Comparison of ENCODE assay signal across 15 mouse cellular contexts in genomic region chr6:28957486-28957885, GRCm38 (mm10).
"Had no signal": no experiment of that assay in that cellular context is flagged by ENCODE, and none has a peak within 500 bp of the region (broad histone marks: within the 10 kb centered on the region; RNA-seq: fewer than 3 reads in every experiment).

No protein-coding gene starts in this region.

- H3K9me3 ChIP-seq: midbrain, embryonic 13.5 days; midbrain, embryonic 15.5 days; neural tube, embryonic 12.5 days; stomach, embryonic 15.5 days had no signal

- H3K27ac ChIP-seq: macrophage; midbrain, embryonic 13.5 days; midbrain, embryonic 15.5 days; neural tube, embryonic 12.5 days; stomach, embryonic 15.5 days; stomach, postnatal 0 days had no signal

- DNase-seq: lung, adult 18-20 months; lung, embryonic 14.5 days; lung, postnatal 10 days; right cerebral cortex, postnatal 14 days; thymus, adult 2 months; thymus, postnatal 25 days; thymus, postnatal 4 days had no signal

- H3K4me3 ChIP-seq: megakaryocyte, embryonic 14.5 days; midbrain, embryonic 13.5 days; midbrain, embryonic 15.5 days; neural tube, embryonic 12.5 days; stomach, embryonic 15.5 days had no signal

- ATAC-seq: midbrain, embryonic 13.5 days; midbrain, embryonic 15.5 days had no signal

- H3K36me3 ChIP-seq: midbrain, embryonic 13.5 days; midbrain, embryonic 15.5 days; neural tube, embryonic 12.5 days; stomach, embryonic 15.5 days had no signal

- H3K27me3 ChIP-seq: midbrain, embryonic 13.5 days; midbrain, embryonic 15.5 days; neural tube, embryonic 12.5 days; stomach, embryonic 15.5 days had no signal

- H3K4me2 ChIP-seq: lung, embryonic 14.5 days; midbrain, embryonic 11.5 days; midbrain, embryonic 13.5 days; midbrain, embryonic 15.5 days; neural tube, embryonic 12.5 days; stomach, embryonic 15.5 days had no signal

- H3K4me1 ChIP-seq: megakaryocyte, embryonic 14.5 days; midbrain, embryonic 15.5 days; stomach, embryonic 15.5 days had no signal

- H3K9ac ChIP-seq: lung, embryonic 14.5 days; midbrain, embryonic 13.5 days; midbrain, embryonic 15.5 days; neural tube, embryonic 12.5 days; stomach, embryonic 15.5 days had no signal
